8 mouse cellular contexts compared by ENCODE assay signal in the genomic region with DNA sequence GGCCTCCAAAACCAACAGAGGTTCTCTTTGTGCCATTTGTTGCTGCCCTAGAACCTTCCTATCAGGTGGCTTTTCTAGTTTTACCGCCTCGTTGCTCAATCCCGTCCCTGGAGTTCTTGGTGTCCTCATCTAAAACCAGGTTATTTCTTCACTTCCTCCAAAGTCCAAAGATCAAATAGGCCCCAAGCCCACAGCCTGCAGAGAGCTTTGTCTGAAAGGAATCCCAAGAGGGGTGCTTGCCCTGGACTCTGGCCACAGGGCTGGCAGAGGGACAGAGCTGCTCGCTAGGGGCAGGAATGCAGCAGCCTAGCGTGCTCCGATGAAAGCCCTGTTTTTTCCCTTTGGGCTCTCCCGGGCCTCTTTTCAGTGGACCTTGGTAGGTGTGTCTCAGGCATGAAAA. TPM values are rescaled to one million over a fixed set of nuclear protein-coding genes. Genes with fewer than 3 reads are reported as not detected.
DNase-seq lines count a peak whose midpoint lies in the region; ATAC-seq and TF ChIP-seq lines count a peak whose summit lies in the region.

No protein-coding gene starts in this region.

- peak; percentile 79 to 83 for DNase-seq in right cerebral cortex, postnatal 10 days (ENCODE audit: low spot score in 2 of 2)
- no peak for DNase-seq in right cerebral cortex, postnatal 14 days
- DNase-seq in embryonic facial prominence, embryonic 14.5 days (ENCODE audit: low spot score): peak; percentile 64
- peak; percentile 89 for DNase-seq in kidney, postnatal 14 days
- DNase-seq in lung, postnatal 25 days (ENCODE audit: low spot score): peak; percentile 90
- DNase-seq in stomach, postnatal 0 days (ENCODE audit: low spot score): peak; percentile 78
- no peak for DNase-seq in retina, postnatal 1 day

- peaks cover 14% of the 10 kb centered on the region for H3K4me1 ChIP-seq in embryonic facial prominence, embryonic 14.5 days (ENCODE audit: control insufficient read depth, insufficient read depth, low read length)
- H3K4me1 ChIP-seq in heart, embryonic 14.5 days (ENCODE audit: control insufficient read depth in 2 of 2, insufficient read depth in 2 of 2, low read length in 2 of 2): peaks cover 12 to 32% of the 10 kb centered on the region in 2 experiments
- H3K4me1 ChIP-seq in stomach, postnatal 0 days (replicated peaks; ENCODE audit: control insufficient read depth, insufficient read depth): no peaks in the 10 kb centered on the region; the same call in 1 of the 2 replicates

- H3K27me3 ChIP-seq in embryonic facial prominence, embryonic 14.5 days (replicated peaks; ENCODE audit: control insufficient read depth, insufficient read depth, low read length): no peaks in the 10 kb centered on the region
- H3K27me3 ChIP-seq in heart, embryonic 14.5 days (ENCODE audit: control insufficient read depth, insufficient read depth, low read length): no peaks in the 10 kb centered on the region
- H3K27me3 ChIP-seq in stomach, postnatal 0 days (ENCODE audit: control insufficient read depth, insufficient read depth, low read length): no peaks in the 10 kb centered on the region

- TF ChIP-seq EP300 in stomach, postnatal 0 days (optimal IDR thresholded peaks at IDR 0.05): peak; percentile 34

- peak overlapping the region; percentile 95 for H3K4me2 ChIP-seq in embryonic facial prominence, embryonic 14.5 days (ENCODE audit: low read depth, low read length)
- peak overlapping the region; percentile 90 for H3K4me2 ChIP-seq in heart, embryonic 14.5 days (ENCODE audit: low read length)
- H3K4me2 ChIP-seq in stomach, postnatal 0 days (replicated peaks; ENCODE audit: low read depth): peak overlapping the region; percentile 85

- peak overlapping the region; percentile 67 for H3K9ac ChIP-seq in embryonic facial prominence, embryonic 14.5 days (ENCODE audit: low read depth, low read length)
- H3K9ac ChIP-seq in heart, embryonic 14.5 days (ENCODE audit: low read length): peak overlapping the region; percentile 83
- peak overlapping the region; percentile 50; the same call in 1 of the 2 replicates for H3K9ac ChIP-seq in stomach, postnatal 0 days (ENCODE audit: low read length)

- peak; percentile 48 for TF ChIP-seq CTCF in stomach, postnatal 0 days (IDR thresholded peaks at IDR 0.05; ENCODE audit: low read depth)

- 8% methylated on average over 7 of the region's 7 CpGs for WGBS in embryonic facial prominence, embryonic 14.5 days
- WGBS in heart, embryonic 14.5 days: 17% methylated on average over 7 of the region's 7 CpGs
- WGBS in stomach, postnatal 0 days: 6% methylated on average over 7 of the region's 7 CpGs

- H3K4me3 ChIP-seq in embryonic facial prominence, embryonic 14.5 days (ENCODE audit: low read depth, low read length): peak overlapping the region; percentile 65
- peak overlapping the region; percentile 10 to 55; a peak in 3 of 4 replicates for H3K4me3 ChIP-seq in heart, embryonic 14.5 days (ENCODE audit: control insufficient read depth in 1 of 2, insufficient read depth in 1 of 2, low read depth in 1 of 2, low read length in 2 of 2)
- peak overlapping the region; percentile 10; the same call in 1 of the 2 replicates for H3K4me3 ChIP-seq in stomach, postnatal 0 days (ENCODE audit: low read depth, low read length)

- peak overlapping the region; percentile 65 for H3K27ac ChIP-seq in embryonic facial prominence, embryonic 14.5 days (replicated peaks; ENCODE audit: low read depth, low read length)
- peak overlapping the region; percentile 80 to 86 for H3K27ac ChIP-seq in heart, embryonic 14.5 days (replicated peaks in 1 of 2; ENCODE audit: control insufficient read depth in 1 of 2, insufficient read depth in 1 of 2, low read depth in 2 of 2, low read length in 2 of 2)
- H3K27ac ChIP-seq in stomach, postnatal 0 days (replicated peaks): peak overlapping the region; percentile 88

- no peaks in the 10 kb centered on the region for H3K36me3 ChIP-seq in embryonic facial prominence, embryonic 14.5 days (ENCODE audit: control insufficient read depth, insufficient read depth, low read length)
- no peaks in the 10 kb centered on the region for H3K36me3 ChIP-seq in heart, embryonic 14.5 days (ENCODE audit: control insufficient read depth, insufficient read depth, low read length)
- H3K36me3 ChIP-seq in stomach, postnatal 0 days (ENCODE audit: control insufficient read depth, insufficient read depth, low read length): no peaks in the 10 kb centered on the region

- H3K9me3 ChIP-seq in embryonic facial prominence, embryonic 14.5 days (ENCODE audit: control insufficient read depth, low read length): no peaks in the 10 kb centered on the region
- no peaks in the 10 kb centered on the region for H3K9me3 ChIP-seq in heart, embryonic 14.5 days (ENCODE audit: control insufficient read depth, low read length)
- no peaks in the 10 kb centered on the region for H3K9me3 ChIP-seq in stomach, postnatal 0 days (ENCODE audit: control insufficient read depth, low read length)

- ATAC-seq in embryonic facial prominence, embryonic 14.5 days (ENCODE audit: low read depth): no peak
- no peak for ATAC-seq in heart, embryonic 14.5 days (ENCODE audit: insufficient number of reproducible peaks, insufficient read depth, low FRiP score, low read depth)
- peak; percentile 54 for ATAC-seq in stomach, postnatal 0 days (ENCODE audit: low FRiP score, low TSS enrichment)

RNA-seq across cellular contexts. Expression of a gene that starts 1.0 kb away (rescaled TPM):
- polyA plus RNA-seq in embryonic facial prominence, embryonic 14.5 days (2014; fragmentation: Nextera tagmentation; extraction: Ambion mirVana): 11.8 and 12.5 TPM in 2 replicates
- 11.1 and 12.8 TPM in 2 replicates for polyA plus RNA-seq in heart, embryonic 14.5 days (2014; fragmentation: Nextera tagmentation; extraction: Ambion mirVana)
- polyA plus RNA-seq in stomach, postnatal 0 days (2015; fragmentation: Nextera tagmentation; extraction: Ambion mirVana): 16.8 and 17.1 TPM in 2 replicates

RNA-seq across cellular contexts. Expression of a gene that starts 13.5 kb away (rescaled TPM):
- polyA plus RNA-seq in embryonic facial prominence, embryonic 14.5 days (2014; fragmentation: Nextera tagmentation; extraction: Ambion mirVana): 3.1 and 3.6 TPM in 2 replicates
- 2.8 and 2.9 TPM in 2 replicates for polyA plus RNA-seq in heart, embryonic 14.5 days (2014; fragmentation: Nextera tagmentation; extraction: Ambion mirVana)
- 1.8 and 2.1 TPM in 2 replicates for polyA plus RNA-seq in stomach, postnatal 0 days (2015; fragmentation: Nextera tagmentation; extraction: Ambion mirVana)

RNA-seq across cellular contexts. Expression of a gene that starts 54.1 kb away (rescaled TPM):
- 0.13 and 0.42 TPM in 2 replicates for polyA plus RNA-seq in embryonic facial prominence, embryonic 14.5 days (2014; fragmentation: Nextera tagmentation; extraction: Ambion mirVana)
- polyA plus RNA-seq in heart, embryonic 14.5 days (2014; fragmentation: Nextera tagmentation; extraction: Ambion mirVana): 0.08 and 0.11 TPM in 2 replicates
- 0.06 and 0.07 TPM in 2 replicates for polyA plus RNA-seq in stomach, postnatal 0 days (2015; fragmentation: Nextera tagmentation; extraction: Ambion mirVana)

Comparison
In these comparisons a context has a peak if more than half of its experiments do, and no peak if none do; other contexts are left out.
1. DNase-seq: peak in right cerebral cortex, postnatal 10 days (2 of 2), embryonic facial prominence, embryonic 14.5 days (single experiment), kidney, postnatal 14 days (single experiment), lung, postnatal 25 days (single experiment) and stomach, postnatal 0 days (single experiment); none in right cerebral cortex, postnatal 14 days (single experiment) and retina, postnatal 1 day (single experiment).
2. H3K4me3 ChIP-seq: peak in every context shown above with its lines; median percentile 65 in embryonic facial prominence, embryonic 14.5 days; 32 in heart, embryonic 14.5 days; 10 in stomach, postnatal 0 days.
3. Peak in every context shown above with its lines, with median percentiles within 50 percentile points of each other: H3K27ac ChIP-seq, H3K4me2 ChIP-seq and H3K9ac ChIP-seq.